Mouse (Mus musculus) T-helper 1 cell (primary cell): ENCODE measurements around the gene Cacna1a.

Experiments
- in situ Hi-C: fragments of 300-600 bp; cut with MboI, MseI; formaldehyde crosslinking; loops from one replicate; pipeline ENCODE4 v1.15.1; 2025; ENCODE audit warnings: high pct_unique_total_duplicates

Gene Cacna1a

DNA sequence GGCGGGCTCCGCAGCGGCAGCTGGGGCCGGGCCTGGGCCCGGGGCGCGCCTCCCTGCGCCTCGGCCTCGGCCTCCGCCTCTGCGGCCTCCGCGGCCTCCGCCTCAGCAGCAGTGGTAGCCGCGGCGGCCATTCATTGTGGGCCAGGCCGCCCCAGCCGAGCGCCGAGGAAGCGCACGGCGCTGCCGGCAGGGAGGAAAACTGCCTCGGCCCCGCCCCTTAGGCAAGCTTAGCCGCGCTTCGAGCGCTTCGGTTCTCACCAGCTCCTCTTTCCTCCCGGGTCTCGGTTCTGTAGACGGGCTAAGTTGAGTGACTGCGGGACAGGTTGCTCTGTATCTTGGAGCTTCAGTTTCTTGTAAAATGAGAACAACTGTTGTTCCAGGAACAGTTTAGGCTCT is 299.5 kb downstream of the Cacna1a start, which contains the start of gene Nacc1:
TSS of gene Nacc1 (minus strand) at position 158 of the 396 bp plus-strand sequence.
- in situ Hi-C loops = no loop called here

DNA sequence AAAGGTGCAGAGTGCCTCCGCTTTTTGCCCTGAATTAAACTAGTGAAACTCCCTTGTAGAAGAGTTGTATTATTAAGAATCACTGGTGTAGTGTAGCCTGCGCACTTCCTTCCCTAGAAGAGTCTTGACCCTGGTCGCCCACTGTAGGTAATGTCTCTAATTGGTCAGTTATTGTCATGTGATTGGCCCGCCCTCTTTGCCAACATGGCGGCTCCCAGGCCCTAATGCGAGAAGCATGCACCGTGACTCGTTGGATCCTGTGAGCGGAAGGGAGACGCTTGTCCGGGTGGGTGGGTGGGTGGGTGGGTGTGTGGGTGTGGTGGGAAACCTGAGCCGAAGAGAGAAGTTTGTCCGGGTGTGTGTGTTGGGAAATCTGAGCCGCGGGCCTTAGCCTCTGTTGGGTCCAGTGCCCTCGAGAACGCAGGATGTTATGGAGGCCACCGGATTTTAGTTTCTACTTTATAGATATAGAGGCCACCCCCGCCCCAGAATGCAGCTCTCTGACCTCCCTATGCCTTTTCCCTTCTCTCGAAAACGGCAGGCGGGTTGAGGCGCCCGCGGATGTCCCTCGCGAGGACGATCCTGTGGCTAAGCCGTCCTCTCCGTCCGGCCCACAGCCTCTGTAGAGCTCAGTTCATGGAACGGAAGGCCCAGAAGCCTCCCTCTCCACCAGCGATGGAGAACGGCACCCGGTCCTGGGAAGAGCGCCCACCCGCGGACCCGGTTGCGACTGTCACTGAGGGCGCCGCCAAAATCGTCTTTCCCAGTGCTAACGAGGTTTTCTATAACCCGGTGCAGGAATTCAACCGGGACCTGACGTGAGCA is 301.1 kb downstream of the Cacna1a start:
- in situ Hi-C loops = no loop called here
